Mouse (Mus musculus): ENCODE results near the gene Dnajc11.
A peak's percentile ranks its signal among the peaks of the same experiment; 100 is the strongest.

Gene Dnajc11

DNA sequence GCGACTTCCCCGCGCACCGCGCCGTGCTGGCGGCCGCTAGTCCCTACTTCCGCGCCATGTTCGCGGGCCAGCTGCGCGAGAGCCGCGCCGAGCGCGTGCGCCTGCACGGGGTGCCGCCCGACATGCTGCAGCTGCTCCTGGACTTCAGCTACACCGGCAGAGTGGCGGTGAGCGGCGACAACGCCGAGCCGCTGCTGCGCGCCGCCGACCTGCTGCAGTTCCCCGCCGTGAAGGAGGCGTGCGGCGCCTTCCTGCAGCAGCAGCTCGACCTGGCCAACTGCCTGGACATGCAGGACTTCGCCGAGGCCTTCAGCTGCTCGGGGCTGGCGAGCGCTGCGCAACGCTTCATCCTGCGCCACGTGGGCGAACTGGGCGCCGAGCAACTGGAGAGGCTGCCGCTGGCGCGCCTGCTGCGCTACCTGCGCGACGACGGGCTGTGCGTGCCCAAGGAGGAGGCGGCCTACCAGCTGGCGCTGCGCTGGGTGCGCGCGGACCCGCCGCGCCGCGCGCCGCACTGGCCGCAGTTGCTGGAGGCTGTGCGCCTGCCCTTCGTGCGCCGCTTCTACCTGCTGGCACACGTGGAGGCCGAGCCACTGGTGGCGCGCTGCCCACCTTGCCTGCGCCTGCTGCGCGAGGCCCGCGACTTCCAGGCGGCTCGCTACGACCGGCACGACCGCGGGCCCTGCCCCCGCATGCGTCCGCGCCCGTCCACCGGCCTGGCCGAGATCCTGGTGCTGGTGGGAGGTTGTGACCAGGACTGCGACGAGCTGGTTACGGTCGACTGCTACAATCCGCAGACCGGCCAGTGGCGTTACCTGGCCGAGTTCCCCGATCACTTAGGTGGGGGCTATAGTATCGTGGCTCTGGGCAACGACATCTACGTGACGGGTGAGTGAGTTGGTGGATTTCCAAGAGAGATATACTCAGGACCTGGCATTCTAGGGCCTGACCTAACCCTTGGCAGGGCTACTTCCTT lies 75.9 kb downstream of the Dnajc11 start:
- peak; percentile 87 for DNase-seq (ENCODE audit: low read depth, low spot score)

DNA sequence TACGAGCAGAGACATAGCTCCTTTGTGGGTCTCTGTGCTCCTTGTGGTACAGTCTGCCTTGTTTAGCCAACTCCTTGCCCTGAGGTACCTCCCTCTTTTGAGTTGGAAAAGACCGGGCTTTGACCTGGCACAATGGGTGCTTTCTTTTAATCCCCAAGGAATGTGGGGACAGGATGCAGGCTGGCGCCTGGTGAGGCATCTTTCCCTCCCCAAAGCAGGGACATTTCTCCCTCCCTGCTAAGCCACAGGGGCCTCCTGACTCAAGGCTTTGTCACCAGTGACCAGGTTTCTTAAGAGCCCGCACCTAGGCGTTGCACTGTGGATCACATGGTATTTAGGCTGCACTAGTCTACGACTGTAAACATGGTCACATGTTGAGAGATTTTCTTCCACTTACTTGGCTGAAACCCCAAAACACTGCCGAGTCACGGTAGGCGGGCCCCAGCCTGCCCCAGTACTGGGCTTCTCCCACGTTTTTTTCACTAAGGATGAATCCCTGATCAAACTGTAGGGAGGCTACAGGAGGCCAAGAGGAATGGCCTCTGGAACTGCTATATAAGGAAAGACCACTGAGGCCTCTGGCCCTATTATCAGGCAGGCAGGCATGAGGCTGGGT lies 76.7 kb downstream of the Dnajc11 start:
- DNase-seq (ENCODE audit: low read depth, low spot score): peak; percentile 90

DNA sequence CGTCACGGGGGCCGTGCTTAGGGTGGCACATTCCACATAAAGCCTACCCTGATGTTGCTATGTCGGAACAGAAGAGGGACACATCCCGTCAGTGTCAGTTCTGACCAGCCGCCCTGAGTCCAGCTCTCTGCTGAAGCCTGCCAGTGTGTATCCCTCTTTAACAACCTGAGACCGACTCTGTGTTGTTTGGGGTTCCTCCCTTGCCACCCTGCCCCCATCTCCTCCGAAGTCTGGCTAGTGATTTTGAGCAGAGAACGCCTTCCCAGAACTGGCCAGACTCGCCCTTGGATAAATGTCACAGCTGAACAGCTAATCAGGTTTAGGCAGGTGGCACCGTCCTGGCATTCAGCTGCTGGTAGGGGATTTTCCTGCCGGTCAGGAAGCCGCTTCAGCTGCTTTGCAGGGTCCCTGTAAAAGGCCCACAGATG lies 77.2 kb downstream of the Dnajc11 start:
- peak; percentile 68 for DNase-seq (ENCODE audit: low read depth, low spot score)

DNA sequence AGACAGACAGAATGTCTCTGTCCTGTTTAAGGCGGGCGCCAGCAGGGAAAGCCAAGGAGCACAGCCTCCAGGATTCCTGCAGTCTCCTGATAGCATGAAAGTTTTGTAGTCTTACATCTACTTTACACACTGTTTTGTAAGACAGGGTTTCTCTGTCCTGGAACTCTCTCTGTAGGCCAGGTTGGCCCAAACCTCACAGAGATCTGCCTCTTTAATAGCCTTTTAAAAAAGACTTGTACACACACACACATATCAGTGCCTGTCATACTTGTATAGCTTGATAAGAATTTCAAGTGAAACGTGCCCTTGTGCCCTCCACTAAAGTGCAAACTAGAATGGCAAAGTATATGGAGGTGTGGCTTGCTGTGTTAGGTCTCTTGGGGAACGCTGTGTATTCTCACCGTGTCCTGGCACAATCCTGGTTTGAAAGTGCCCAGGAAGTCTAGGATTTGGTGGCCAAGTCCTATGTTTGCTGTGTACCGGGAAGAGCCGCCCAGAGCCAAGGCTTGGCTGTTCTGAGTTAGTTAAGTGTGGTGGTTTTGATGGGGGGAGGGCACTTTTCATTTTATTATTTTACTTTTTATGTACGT lies 77.8 kb downstream of the Dnajc11 start:
- no peak for DNase-seq (ENCODE audit: low read depth, low spot score)

DNA sequence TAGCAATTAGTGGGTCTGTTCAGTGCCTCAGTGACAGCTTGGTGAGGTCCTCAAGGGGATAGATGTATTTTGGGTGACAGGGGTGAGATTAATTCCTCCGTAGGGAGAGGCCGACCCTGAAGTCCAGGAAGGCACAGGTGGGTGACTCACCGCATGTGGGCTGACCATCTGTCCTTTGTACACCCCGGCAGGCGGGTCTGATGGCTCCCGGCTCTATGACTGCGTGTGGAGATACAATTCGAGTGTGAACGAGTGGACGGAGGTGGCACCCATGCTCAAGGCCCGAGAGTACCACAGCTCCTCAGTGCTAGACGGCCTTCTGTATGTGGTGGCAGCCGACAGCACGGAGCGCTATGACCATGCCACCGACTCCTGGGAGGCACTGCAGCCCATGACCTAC lies 78.6 kb downstream of the Dnajc11 start:
- no peak for DNase-seq (ENCODE audit: low read depth, low spot score)

DNA sequence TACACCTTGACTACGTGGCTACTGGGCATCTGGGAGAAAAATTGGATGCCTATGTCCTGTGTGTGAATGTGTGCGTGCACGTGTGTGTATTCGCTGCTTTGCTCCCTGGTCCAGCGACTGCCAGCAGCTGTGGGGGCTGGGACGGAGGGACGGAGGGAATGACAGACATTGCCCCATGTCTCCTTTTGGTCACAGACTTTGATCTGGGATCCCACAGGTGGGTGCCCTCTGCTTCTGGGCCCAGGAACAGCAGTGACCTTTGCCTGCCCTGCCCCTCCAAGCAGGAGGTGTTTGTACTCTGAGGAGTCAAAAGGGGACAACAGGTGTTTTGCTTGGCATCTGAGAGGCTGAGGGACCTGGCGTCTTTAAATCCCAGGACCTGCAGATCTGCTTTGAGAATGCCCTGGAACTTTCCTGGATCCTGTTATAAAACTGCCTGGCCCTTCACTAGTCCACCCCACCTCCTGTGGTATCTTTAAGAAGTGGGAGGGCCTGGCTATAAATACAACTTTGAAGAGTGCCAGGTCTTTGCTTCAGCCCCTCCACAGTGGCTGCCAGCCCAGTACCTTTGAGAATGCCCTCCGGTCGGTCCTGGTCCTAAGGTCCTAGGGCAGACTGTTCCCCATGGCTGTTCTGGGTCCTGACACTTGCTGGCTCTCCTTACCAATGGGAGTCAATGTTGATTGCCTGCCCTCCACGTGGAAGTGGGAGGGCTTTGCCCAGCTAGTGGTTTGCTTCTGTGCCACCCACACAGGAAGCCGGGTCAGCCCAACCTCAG lies 79.7 kb downstream of the Dnajc11 start:
- DNase-seq (ENCODE audit: low read depth, low spot score): peak; percentile 76

DNA sequence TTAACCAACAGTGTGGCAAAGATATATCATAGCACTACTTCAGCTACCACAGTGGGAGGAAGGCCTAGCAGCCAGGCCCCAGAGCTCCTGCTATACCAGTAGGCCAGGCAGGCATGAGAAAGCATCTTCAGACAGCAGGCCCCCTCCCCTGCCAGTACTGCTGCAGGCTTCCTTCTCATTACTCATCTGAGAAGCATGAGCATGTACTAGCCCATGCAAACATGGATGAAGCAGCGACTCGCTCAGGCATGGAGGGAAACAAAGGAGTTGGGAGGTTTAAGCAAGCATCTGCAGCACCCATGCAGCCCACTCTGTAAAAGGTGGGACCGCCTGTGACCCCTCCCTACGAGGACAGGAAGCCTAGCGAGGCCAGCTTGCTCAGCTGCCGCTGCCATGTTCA lies 85.6 kb downstream of the Dnajc11 start:
- DNase-seq (ENCODE audit: low read depth, low spot score): no peak

DNA sequence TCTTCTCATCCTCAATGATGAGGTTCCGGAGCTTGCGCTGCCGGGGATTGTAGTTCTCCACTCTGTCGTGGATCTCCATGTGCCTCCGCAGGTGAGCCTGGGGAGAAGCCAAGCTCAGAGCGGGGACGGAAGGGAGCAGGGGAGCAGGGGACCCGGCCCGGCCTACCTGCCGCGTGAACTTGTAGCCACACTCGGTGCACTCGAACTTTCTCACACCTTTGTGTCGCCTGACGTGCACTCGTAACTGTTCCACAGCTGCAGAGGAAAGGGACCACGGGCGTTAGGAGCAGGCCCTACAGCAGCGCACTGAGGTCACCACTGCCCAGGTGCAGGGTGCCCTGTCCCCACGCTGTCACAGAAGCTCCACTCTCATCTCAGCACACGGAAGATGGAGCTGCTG lies 86.5 kb downstream of the Dnajc11 start:
- no peak for DNase-seq (ENCODE audit: low read depth, low spot score)

DNA sequence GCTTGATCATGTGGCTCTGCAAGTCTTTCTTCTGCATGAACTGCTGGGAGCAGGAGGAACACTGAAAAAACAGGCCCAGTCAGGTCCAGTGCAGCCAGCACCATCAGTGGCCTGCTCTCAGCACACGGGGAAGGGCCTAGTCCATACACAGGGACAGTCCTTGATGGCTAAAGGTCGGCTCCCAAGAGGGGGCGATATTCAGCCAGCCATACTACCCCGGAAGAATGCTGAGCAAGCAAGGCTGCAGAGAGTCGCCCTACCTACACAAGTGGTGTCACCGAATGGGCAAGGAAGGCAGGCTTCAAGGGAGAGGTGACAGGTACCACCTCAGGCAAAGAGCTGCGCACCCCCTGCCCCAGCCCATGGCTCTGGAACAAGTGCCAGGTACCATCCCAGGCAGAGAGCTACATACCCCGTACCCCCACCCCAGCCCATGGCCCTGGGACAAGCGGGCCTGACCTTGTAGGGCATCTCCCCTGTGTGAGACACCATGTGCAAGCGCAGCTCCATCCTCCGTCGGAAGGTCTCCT lies 88.1 kb downstream of the Dnajc11 start:
- DNase-seq (ENCODE audit: low read depth, low spot score): no peak

DNA sequence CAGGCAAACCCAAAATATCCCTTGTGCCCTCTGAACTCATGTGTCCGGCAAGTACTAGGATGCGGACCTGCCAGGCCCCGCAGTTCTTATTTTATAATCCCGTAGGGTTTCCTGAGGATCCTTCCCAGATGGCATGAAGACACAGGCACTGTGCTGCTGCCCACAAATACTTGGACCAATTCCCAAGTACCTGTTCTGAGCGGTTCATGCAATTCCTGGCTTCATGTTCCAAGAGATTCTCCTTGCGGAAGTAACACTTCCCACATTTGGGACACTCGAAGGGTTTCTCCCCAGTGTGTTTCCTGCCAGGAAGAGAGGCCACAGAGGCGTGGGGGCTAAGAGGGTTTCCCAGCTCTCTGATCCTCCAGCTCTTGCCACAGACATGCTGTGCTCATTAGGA lies 89.0 kb downstream of the Dnajc11 start:
- DNase-seq (ENCODE audit: low read depth, low spot score): no peak

DNA sequence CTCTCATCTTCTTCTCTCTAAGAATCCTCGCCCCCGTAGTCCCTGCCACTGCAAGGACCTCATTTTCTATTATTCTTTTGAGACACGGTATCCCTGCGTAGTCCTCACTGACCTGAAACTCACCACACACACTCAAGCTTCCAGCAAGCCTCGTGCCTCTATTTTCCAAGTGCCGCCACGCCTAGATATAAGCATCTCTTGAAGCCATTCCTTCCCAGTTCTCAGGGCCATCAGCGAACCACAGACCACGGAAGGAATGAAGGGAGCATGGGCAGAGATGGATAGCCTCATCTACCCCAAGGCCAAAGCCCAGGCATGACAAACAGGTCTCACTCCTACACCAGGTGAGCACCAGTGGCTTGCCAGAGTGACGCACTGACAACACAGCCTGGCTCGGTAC lies 91.0 kb downstream of the Dnajc11 start:
- DNase-seq (ENCODE audit: low read depth, low spot score): no peak

DNA sequence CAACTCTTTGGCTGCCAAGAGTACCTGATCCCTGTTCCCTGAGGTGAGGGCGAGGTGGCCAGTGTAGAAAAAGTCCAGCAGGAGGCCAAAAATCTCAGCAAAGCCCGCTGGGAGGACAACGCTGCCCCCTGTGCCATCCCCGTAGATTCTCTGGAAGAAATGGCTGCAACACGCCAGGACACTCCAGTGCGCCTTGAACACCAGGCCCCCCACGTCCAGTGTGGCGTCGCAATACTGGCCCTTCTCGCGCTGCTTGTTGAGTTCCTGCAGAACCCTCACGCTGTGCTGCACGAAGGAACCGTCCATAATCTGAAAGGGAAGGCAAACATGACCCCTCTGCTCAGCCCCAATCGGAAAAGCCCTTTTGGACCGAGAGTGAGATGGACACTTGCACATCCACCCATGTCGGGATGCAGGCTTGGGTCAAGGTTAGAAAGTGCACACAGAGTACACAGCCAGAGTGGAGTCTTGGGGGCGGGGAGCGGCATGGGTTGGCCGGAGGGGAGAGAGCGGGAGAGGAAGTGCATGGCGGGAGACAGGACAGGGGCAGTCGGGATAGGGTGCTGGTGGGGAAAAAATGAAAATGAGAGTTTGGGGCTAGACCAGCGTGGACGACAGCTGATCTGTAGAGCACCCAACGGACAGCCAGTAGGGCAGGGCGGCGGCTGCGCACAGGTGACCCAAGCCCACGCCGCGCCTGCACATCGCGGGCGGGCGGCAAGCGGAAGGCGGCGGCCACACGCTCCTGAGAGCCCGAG lies 93.4 kb downstream of the Dnajc11 start:
- DNase-seq (ENCODE audit: low read depth, low spot score): no peak

DNA sequence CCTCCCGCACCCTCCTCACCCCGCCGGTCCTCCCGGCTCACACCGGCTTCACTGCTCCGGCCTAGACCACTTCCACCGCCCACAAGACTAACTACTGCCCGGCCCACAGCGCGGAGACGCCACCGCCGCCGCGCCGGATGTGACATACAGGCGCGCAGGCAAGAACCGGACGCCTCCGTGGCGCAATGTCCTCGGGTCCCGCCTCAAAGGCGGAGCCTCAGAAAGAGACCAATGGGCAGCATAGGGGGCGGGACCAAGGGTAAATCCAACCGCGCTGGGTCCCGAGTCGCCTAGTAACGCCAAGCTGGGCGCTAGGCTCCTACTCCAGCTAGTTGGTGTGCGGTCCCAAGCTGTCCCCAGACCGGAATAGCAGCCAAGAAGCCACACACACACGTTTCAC lies 94.0 kb downstream of the Dnajc11 start, which contains the start of gene Zbtb48:
Gene Zbtb48, minus strand, starts transcription at position 148 of the 400 bp plus-strand sequence.
- peak; percentile 91 for DNase-seq (ENCODE audit: low read depth, low spot score)

DNA sequence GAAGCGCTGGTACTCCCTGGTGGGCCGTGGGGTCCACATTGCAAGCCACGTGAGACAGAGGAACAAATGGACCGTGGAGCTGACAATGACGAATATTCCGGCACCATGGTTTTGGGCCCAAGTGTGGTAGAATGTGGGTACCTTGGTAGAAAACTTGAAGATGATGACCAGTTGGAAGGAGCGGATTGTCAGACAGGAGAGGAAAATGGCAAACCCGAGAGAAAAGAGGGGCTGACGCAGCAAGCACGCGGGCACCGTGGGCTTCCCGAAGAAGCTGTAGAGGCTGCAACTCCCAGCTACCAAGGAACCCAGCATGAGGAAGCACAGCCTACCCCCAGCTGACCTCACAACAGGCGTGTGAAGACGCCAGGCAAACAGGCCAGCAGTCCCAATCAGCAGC lies 95.0 kb downstream of the Dnajc11 start:
- DNase-seq (ENCODE audit: low read depth, low spot score): no peak

DNA sequence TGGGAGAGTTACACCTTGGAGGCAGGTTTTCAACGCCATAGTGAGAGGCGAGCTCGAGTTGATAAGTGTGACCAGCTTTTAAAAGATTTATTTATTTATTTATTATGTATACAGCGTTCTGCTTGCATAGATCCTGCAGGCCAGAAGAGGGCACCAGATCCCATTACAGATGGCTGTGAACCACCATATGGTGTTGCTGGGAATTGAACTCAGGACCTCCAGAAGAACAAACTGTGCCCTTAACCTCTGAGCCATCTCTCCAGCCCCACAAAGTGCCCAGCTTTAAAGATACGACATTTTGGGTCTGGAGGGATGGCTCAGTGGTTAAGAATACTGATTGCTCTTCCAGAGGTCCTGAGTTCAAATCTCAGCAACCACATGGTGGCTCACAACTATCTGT lies 95.6 kb downstream of the Dnajc11 start:
- no peak for DNase-seq (ENCODE audit: low read depth, low spot score)

DNA sequence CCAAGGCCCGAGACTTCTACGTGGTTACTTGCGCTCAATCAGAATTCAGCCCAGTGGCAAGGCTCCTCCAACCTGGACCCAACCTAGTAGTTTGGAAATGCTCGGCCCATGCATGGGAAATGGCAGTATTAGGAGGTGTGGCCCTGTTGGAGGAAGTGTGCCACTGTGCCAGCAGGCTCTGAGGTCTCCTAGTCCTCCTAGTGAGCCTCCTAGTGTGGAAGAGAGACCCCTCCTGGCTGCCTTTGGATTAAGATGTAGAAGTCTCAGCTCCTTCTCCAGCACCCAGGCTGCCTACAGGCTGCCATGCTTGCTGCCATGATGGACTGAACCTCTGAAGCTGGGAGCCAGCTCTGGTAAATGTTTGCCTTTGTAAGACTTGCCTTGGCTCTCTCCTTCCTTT lies 96.5 kb downstream of the Dnajc11 start:
- DNase-seq (ENCODE audit: low read depth, low spot score): no peak
